Mouse (Mus musculus): ENCODE measurements around the gene Tppp3. TPM values are rescaled to one million over a fixed set of nuclear protein-coding genes. Genes with fewer than 3 reads are reported as not detected.

The Tppp3 gene
- total RNA-seq, 2 experiments from 2014 or later = 36.1 to 42.5 TPM

- TF ChIP-seq CTCF (IDR thresholded peaks at IDR 0.05) = no peak
- no peak for DNase-seq (ENCODE audit: extremely low spot score in 1 of 2, low spot score in 2 of 2)
- Histone ChIP-seq H3K4me3 (no peak overlapping the region), H3K27ac (no peak overlapping the region)
- intact Hi-C loops (cut with DNase I) = no loop called here
Measured at GRCm38 (mm10) chr8:105437078-105437748, 34.1 kb downstream of the Tppp3 start.

- DNase-seq (ENCODE audit: extremely low spot score in 1 of 2, low spot score in 2 of 2) = no peak
- H3K4me3 ChIP-seq = no peak overlapping the region
- intact Hi-C loops (cut with DNase I) = no loop called here
- TF ChIP-seq CTCF (IDR thresholded peaks at IDR 0.05) = no peak
- no peak overlapping the region for H3K27ac ChIP-seq
Measured at GRCm38 (mm10) chr8:105436218-105436617, 35.1 kb downstream of the Tppp3 start.

GRCm38 (mm10) chr8:105434136-105434535 lies 37.2 kb downstream of the Tppp3 start:
- no peak for TF ChIP-seq CTCF (IDR thresholded peaks at IDR 0.05)
- H3K4me3 ChIP-seq = no peak overlapping the region
- H3K27ac ChIP-seq = no peak overlapping the region
- intact Hi-C loops (cut with DNase I) = no loop called here
- DNase-seq (ENCODE audit: extremely low spot score in 1 of 2, low spot score in 2 of 2) = no peak

- intact Hi-C loops (cut with DNase I) = no loop called here
- H3K4me3 ChIP-seq = no peak overlapping the region
- no peak for DNase-seq (ENCODE audit: extremely low spot score in 1 of 2, low spot score in 2 of 2)
- no peak for TF ChIP-seq CTCF (IDR thresholded peaks at IDR 0.05)
- H3K27ac ChIP-seq = no peak overlapping the region
Measured at GRCm38 (mm10) chr8:105433511-105433910, 37.8 kb downstream of the Tppp3 start.

- intact Hi-C loops (cut with DNase I) = no loop called here
- no peak overlapping the region for H3K27ac ChIP-seq
Measured at GRCm38 (mm10) chr8:105433021-105433420, 38.3 kb downstream of the Tppp3 start.

GRCm38 (mm10) chr8:105431743-105432515 lies 39.4 kb downstream of the Tppp3 start:
- intact Hi-C loops (cut with DNase I) = no loop called here
- H3K27ac ChIP-seq = no peak overlapping the region
- no peak for DNase-seq (ENCODE audit: extremely low spot score in 1 of 2, low spot score in 2 of 2)
- no peak for TF ChIP-seq CTCF (IDR thresholded peaks at IDR 0.05)
- H3K4me3 ChIP-seq = no peak overlapping the region

More at GRCm38 (mm10) chr8:105433021-105433420, 38.3 kb downstream of the Tppp3 start:
- no peak overlapping the region for H3K4me3 ChIP-seq
- no peak for TF ChIP-seq CTCF (IDR thresholded peaks at IDR 0.05)
- DNase-seq (ENCODE audit: extremely low spot score in 1 of 2, low spot score in 2 of 2) = no peak

GRCm38 (mm10) chr8:105426878-105427277 lies 44.4 kb downstream of the Tppp3 start:
- no peak for TF ChIP-seq CTCF (IDR thresholded peaks at IDR 0.05)
- DNase-seq (ENCODE audit: extremely low spot score in 1 of 2, low spot score in 2 of 2) = no peak
- intact Hi-C loops (cut with DNase I) = no loop called here
- Histone ChIP-seq H3K27ac (no peak overlapping the region), H3K4me3 (no peak overlapping the region)

GRCm38 (mm10) chr8:105422006-105422405 lies 49.3 kb downstream of the Tppp3 start:
- TF ChIP-seq CTCF (IDR thresholded peaks at IDR 0.05) = no peak
- intact Hi-C loops (cut with DNase I) = no loop called here
- H3K4me3 ChIP-seq = no peak overlapping the region
- DNase-seq (ENCODE audit: extremely low spot score in 1 of 2, low spot score in 2 of 2) = no peak
- no peak overlapping the region for H3K27ac ChIP-seq

GRCm38 (mm10) chr8:105419800-105420199 lies 51.5 kb downstream of the Tppp3 start:
- intact Hi-C loops (cut with DNase I) = no loop called here
- no peak for TF ChIP-seq CTCF (IDR thresholded peaks at IDR 0.05)
- no peak overlapping the region for H3K4me3 ChIP-seq
- DNase-seq (ENCODE audit: extremely low spot score in 1 of 2, low spot score in 2 of 2) = no peak
- no peak overlapping the region for H3K27ac ChIP-seq

GRCm38 (mm10) chr8:105418992-105419391 lies 52.3 kb downstream of the Tppp3 start:
- TF ChIP-seq CTCF (IDR thresholded peaks at IDR 0.05) = peak; percentile 19
- intact Hi-C loops (cut with DNase I) = no loop called here
- Histone ChIP-seq H3K4me3 (no peak overlapping the region), H3K27ac (no peak overlapping the region)
- DNase-seq (ENCODE audit: extremely low spot score in 1 of 2, low spot score in 2 of 2) = no peak

Other genes starting within 250 kb of the Tppp3 start
- gene D230025D16Rik, start 246.4 kb downstream of the Tppp3 start, total RNA-seq (2021) = 10 to 100 TPM; 37.9 to 38.3 TPM
- gene B3gnt9, start 216.4 kb downstream of the Tppp3 start, total RNA-seq (2021) = 1 to 10 TPM; 2.1 to 2.8 TPM
- 1 to 10 TPM; 8.0 TPM for gene Tradd, start 206.9 kb downstream of the Tppp3 start, total RNA-seq (2021)
- 1 to 10 TPM in 1 of 2 experiments, under 1 TPM in 1; 1.00 to 1.1 TPM for gene Fbxl8, start 206.9 kb downstream of the Tppp3 start, total RNA-seq (2021)
- gene Hsf4, start 201.7 kb downstream of the Tppp3 start, total RNA-seq (2021) = 10 to 100 TPM; 17.2 to 17.5 TPM
- 10 to 100 TPM in 1 of 2 experiments, 1 to 10 TPM in 1; 8.9 to 10.4 TPM for gene Nol3, start 195.4 kb downstream of the Tppp3 start, total RNA-seq (2021)
- gene 4931428F04Rik, start 181.7 kb downstream of the Tppp3 start, total RNA-seq (2021) = 10 to 100 TPM; 28.0 to 30.0 TPM
- gene Exoc3l, start 175.4 kb downstream of the Tppp3 start, total RNA-seq (2021) = 1 to 10 TPM; 1.1 to 2.2 TPM
- gene E2f4, start 173.9 kb downstream of the Tppp3 start, total RNA-seq (2021) = 10 to 100 TPM; 36.4 to 39.3 TPM
- 1 to 10 TPM; 1.4 to 1.9 TPM for gene Elmo3, start 165.9 kb downstream of the Tppp3 start, total RNA-seq (2021)
- 1 to 10 TPM; 6.6 to 6.8 TPM for gene Lrrc29, start 145.2 kb downstream of the Tppp3 start, total RNA-seq (2021)
- 10 to 100 TPM; 35.4 to 40.1 TPM for gene Tmem208, start 145.2 kb downstream of the Tppp3 start, total RNA-seq (2021)
- 1 to 10 TPM; 3.5 to 3.7 TPM for gene Fhod1, start 123.6 kb downstream of the Tppp3 start, total RNA-seq (2021)
- gene Slc9a5, start 122.7 kb downstream of the Tppp3 start, total RNA-seq (2021) = 10 to 100 TPM; 41.9 to 42.5 TPM
- 1 to 10 TPM; 3.7 to 4.5 TPM for gene Plekhg4, start 98.3 kb downstream of the Tppp3 start, total RNA-seq (2021)
- gene Kctd19, start 58.0 kb downstream of the Tppp3 start, total RNA-seq (2021) = not detected
- gene Lrrc36, start 58.0 kb downstream of the Tppp3 start, total RNA-seq (2021) = under 1 TPM in 1 of 2 experiments, not detected in 1; 0.27 TPM
- gene Zdhhc1, start 25.4 kb upstream of the Tppp3 start, total RNA-seq (2021) = 10 to 100 TPM; 43.0 to 48.7 TPM
- gene Hsd11b2, start 47.2 kb upstream of the Tppp3 start, total RNA-seq (2021) = not detected
- 100 to 1,000 TPM; 288 to 319 TPM for gene Atp6v0d1, start 94.5 kb upstream of the Tppp3 start, total RNA-seq (2021)
- gene Ripor1, start 133.7 kb upstream of the Tppp3 start, total RNA-seq (2021) = 10 to 100 TPM; 81.0 to 91.4 TPM
- 10 to 100 TPM; 67.4 to 70.2 TPM for gene Ctcf, start 165.0 kb upstream of the Tppp3 start, total RNA-seq (2021)
- not detected for gene Agrp, start 165.9 kb upstream of the Tppp3 start, total RNA-seq (2021)
- gene Carmil2, start 214.7 kb upstream of the Tppp3 start, total RNA-seq (2021) = 10 to 100 TPM; 60.4 to 65.0 TPM
- 10 to 100 TPM; 51.7 to 56.6 TPM for gene Acd, start 229.6 kb upstream of the Tppp3 start, total RNA-seq (2021)
- gene Pard6a, start 229.6 kb upstream of the Tppp3 start, total RNA-seq (2021) = 10 to 100 TPM; 43.0 to 47.2 TPM
- under 1 TPM in 1 of 2 experiments, not detected in 1; 0.29 TPM for gene 4933405L10Rik, start 236.1 kb upstream of the Tppp3 start, total RNA-seq (2021)
- gene Enkd1, start 236.7 kb upstream of the Tppp3 start, total RNA-seq (2021) = 10 to 100 TPM in 1 of 2 experiments, 1 to 10 TPM in 1; 9.6 to 10.6 TPM